Mouse (Mus musculus) G1E (cell line): Measurements from ENCODE around the gene Mybbp1a.

Experiments used
- CTCF ChIP-seq: IDR thresholded peaks from 2 replicates; pipeline ENCODE4 v1.5.1; 2012; ENCODE audit warnings: low read depth, low read length, inconsistent platforms, mixed read lengths
- GATA1 ChIP-seq: IDR thresholded peaks from 2 replicates; pipeline ENCODE4 v1.6.1; 2012; ENCODE audit warnings: borderline replicate concordance, low read length, inconsistent platforms, mixed read lengths
- GATA2 ChIP-seq: IDR thresholded peaks from 2 replicates; pipeline ENCODE4 v1.6.1; 2012; ENCODE audit warnings: low read depth, low read length, inconsistent platforms, borderline replicate concordance
- POLR2AphosphoS5 ChIP-seq: IDR thresholded peaks from 2 replicates; pipeline ENCODE4 v1.6.1; 2012; ENCODE audit warnings: low read depth, low read length, inconsistent platforms; ENCODE audit not compliant: insufficient replicate concordance
- TAL1 ChIP-seq: conservative IDR thresholded peaks from 2 replicates; pipeline ENCODE4 v1.6.1; 2012; ENCODE audit warnings: low read depth, low read length, inconsistent platforms, mixed read lengths

- no peak for TF ChIP-seq CTCF
- no peak for TF ChIP-seq TAL1
- no peak for TF ChIP-seq GATA1
- no peak for TF ChIP-seq POLR2AphosphoS5
- TF ChIP-seq GATA2: no peak
Observed at GRCm38 (mm10) chr11:72405532-72405931, 35.6 kb upstream of the Mybbp1a start.
